Mouse (Mus musculus) liver, embryonic 13.5 days (tissue): ENCODE data around the gene Kdm3a. TPM values are rescaled to one million over a fixed set of nuclear protein-coding genes. Genes with fewer than 3 reads are reported as not detected.

ENCODE experiments used
- ATAC-seq: fragments of 200-750 bp; cut with Nextera tagmentation; 2 replicates; pipeline ENCODE4 v1.8.0; 2017; ENCODE audit warnings: low read depth, mild to moderate bottlenecking, moderate number of reproducible peaks, moderate library complexity
- DNase-seq: peaks from one replicate; pipeline ENCODE4 v3.0.0; 2022
- H3K27ac ChIP-seq: fragments of 300-500 bp; sonication (generic); 2 replicates; pipeline ENCODE4 v1.5.1; 2015; ENCODE audit warnings: moderate library complexity, mild to moderate bottlenecking, inconsistent platforms
- H3K27me3 ChIP-seq: fragments of 300-500 bp; sonication (generic); 2 replicates; pipeline ENCODE4 v1.6.1; 2015; ENCODE audit warnings: mild to moderate bottlenecking, inconsistent platforms
- H3K36me3 ChIP-seq: fragments of 300-500 bp; sonication (generic); 2 replicates; pipeline ENCODE4 v1.6.1; 2015; ENCODE audit warnings: mild to moderate bottlenecking, inconsistent platforms
- H3K4me1 ChIP-seq: fragments of 300-500 bp; sonication (generic); replicated peaks from 2 replicates; pipeline ENCODE4 v1.6.1; 2015; ENCODE audit warnings: inconsistent platforms
- H3K4me2 ChIP-seq: fragments of 300-500 bp; sonication (generic); 2 replicates; pipeline ENCODE4 v1.6.1; 2015; ENCODE audit warnings: inconsistent platforms, mild to moderate bottlenecking, moderate library complexity
- H3K4me3 ChIP-seq: fragments of 300-500 bp; sonication (generic); replicated peaks from 2 replicates; pipeline ENCODE4 v1.5.1; 2015; ENCODE audit warnings: mild to moderate bottlenecking, inconsistent platforms
- H3K9ac ChIP-seq: fragments of 300-500 bp; sonication (generic); 2 replicates; pipeline ENCODE4 v1.6.1; 2015; ENCODE audit warnings: mild to moderate bottlenecking, inconsistent platforms
- H3K9me3 ChIP-seq: fragments of 300-500 bp; sonication (generic); replicated peaks from 2 replicates; pipeline ENCODE4 v1.6.1; 2016; ENCODE audit warnings: inconsistent platforms
- WGBS: fragments of 180-500 bp; shearing (Covaris S2); methylation state at CpG from one replicate; pipeline ENCODE4 v1.1.7; 2015; ENCODE audit not compliant: insufficient replicate concordance; 5-methylcytosine and 5-hydroxymethylcytosine counted together
- polyA plus RNA-seq: library from polyadenylated mRNA; unstranded; fragments of >200 nt; fragmentation: Nextera tagmentation; extraction: Ambion mirVana; gene quantifications from 2 replicates; pipeline ENCODE4 v1.2.1, GENCODE M21; 2015

Kdm3a gene
- polyA plus RNA-seq, 1 experiment from 2014 or later: 10.5 TPM

DNA sequence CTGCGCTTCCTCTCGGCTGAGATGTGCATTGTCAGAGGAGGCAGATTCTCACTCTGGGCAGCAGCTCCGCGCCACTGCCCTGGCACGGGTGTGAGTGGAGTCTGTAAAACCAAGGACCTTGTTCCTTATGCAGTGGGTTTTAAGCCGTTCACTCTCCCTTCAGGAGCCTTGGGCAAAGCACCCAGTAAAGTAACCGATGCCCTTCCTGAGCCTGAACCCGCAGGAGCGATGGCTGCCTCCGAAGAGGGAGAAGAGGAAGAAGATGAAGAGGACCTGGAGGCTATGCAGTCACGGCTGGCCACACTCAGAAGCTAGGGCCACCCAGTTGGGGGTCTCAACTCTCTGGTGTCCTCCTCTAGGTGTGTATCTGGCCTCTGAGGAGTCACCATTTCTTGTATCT, 53.3 kb downstream of the Kdm3a start:
- 89% methylated on average over 11 of the region's 11 CpGs for WGBS
- no peaks in the 10 kb centered on the region for H3K27me3 ChIP-seq
- DNase-seq (no peak), ATAC-seq (no peak)
- no peak overlapping the region for H3K4me2 ChIP-seq
- H3K9ac ChIP-seq: no peak overlapping the region
- H3K36me3 ChIP-seq: peaks cover 37% of the 10 kb centered on the region
- H3K4me3 ChIP-seq: no peak overlapping the region
- no peak overlapping the region for H3K27ac ChIP-seq
- H3K4me1 ChIP-seq: peaks cover 20% of the 10 kb centered on the region
- no peaks in the 10 kb centered on the region for H3K9me3 ChIP-seq

DNA sequence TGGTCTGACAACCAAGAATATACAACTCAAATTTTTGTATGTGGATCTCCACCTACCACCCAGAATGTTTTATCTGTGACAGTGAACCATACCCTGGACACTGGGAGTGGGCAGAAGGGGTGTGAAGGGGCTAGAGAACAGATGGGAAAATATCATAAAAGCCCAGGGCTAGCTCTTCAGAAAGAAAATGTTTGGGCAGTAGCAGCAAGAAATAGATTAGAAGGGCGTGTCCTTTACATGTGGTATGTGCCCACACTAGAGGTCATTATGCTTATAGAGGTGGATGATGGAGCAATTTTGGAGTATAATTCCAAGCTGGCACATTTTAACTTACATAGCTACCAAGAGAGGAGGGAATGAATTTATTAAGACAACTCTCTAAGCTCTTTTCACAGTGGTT, 57.4 kb downstream of the Kdm3a start:
- DNase-seq (no peak), ATAC-seq (peak; percentile 75)
- 0 out of 2 replicates have a peak overlapping the region, but pooled peaks have one; percentile 8 for H3K4me2 ChIP-seq
- no peaks in the 10 kb centered on the region for H3K27me3 ChIP-seq
- peaks cover 26% of the 10 kb centered on the region for H3K4me1 ChIP-seq
- H3K4me3 ChIP-seq: no peak overlapping the region
- 64% methylated on average over 1 of the region's 1 CpGs for WGBS
- no peak overlapping the region for H3K9ac ChIP-seq
- peak overlapping the region; percentile 63 for H3K27ac ChIP-seq
- H3K9me3 ChIP-seq: no peaks in the 10 kb centered on the region
- peaks cover 42% of the 10 kb centered on the region for H3K36me3 ChIP-seq

DNA sequence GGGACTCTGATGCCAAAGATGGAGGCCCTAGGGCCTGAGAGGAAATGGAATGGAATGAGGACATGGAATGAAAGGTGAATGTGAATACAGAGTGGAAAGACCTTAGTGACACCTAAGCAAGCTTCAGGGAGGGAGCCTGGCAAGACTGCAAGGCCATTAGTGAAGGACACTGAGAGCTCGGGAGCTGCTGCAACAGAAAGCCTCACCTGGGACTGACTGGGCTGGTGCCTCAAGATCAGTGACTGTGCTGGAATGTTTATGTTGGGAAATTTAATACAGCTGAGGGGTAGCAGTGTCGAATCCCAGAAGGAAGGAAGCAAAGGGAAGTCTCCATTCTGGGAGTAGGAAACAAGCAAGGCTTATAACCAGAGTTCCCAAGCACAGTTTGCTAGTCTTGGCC, 63.8 kb downstream of the Kdm3a start:
- Histone ChIP-seq H3K9ac (no peak overlapping the region), H3K4me1 (peaks cover 2% of the 10 kb centered on the region; the same call in 1 of the 2 replicates), H3K36me3 (peaks cover 31% of the 10 kb centered on the region), H3K4me2 (no peak overlapping the region), H3K9me3 (no peaks in the 10 kb centered on the region), H3K4me3 (no peak overlapping the region), H3K27ac (no peak overlapping the region), H3K27me3 (no peaks in the 10 kb centered on the region)
- ATAC-seq (no peak), DNase-seq (no peak)
- 66% methylated on average over 2 of the region's 2 CpGs for WGBS

DNA sequence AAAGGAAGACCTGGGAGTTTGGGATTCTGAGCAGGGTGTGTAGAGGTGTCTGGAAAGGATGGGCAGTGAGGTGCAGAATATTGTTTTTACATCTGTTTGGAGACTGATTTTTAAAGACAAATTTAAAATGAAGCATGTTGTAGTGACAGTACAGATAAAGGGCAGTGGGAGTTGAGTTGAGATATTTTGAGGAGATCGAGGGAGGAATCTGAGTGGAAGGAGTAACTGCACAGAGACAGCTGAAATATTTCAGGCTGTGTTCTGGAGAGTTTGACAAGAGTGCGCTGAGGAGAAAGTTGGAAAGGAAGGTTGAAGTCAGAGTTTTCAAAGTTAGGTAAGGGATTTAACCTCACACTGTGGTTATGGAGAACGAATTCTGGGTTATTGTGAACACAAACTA, 64.2 kb downstream of the Kdm3a start:
- Histone ChIP-seq H3K36me3 (peaks cover 29% of the 10 kb centered on the region), H3K27me3 (no peaks in the 10 kb centered on the region), H3K27ac (no peak overlapping the region), H3K4me3 (no peak overlapping the region), H3K9me3 (no peaks in the 10 kb centered on the region), H3K4me2 (no peak overlapping the region), H3K4me1 (no peaks in the 10 kb centered on the region), H3K9ac (no peak overlapping the region)
- ATAC-seq (no peak), DNase-seq (no peak)
- WGBS: 80% methylated on average over 3 of the region's 3 CpGs

DNA sequence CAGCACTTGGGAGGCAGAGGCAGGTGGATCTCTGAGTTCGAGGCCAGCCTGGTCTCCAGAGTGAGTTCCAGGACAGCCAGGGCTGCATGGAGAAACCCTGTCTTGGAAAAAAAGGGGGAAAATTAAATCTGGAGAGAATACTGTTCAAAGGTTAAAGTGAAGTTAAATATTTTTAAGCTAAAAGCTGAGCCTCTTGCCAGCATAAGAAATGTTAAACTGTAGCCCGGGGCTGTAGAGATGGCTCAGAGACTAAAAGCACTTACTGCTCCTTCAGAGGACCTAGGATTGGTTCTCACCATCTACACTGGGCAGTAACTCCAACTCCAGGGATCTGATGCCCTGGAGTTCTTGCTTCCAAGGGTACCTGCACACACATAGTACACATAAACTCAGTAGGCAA, 76.0 kb downstream of the Kdm3a start:
- no peak overlapping the region for H3K4me2 ChIP-seq
- DNase-seq: no peak
- no peak for ATAC-seq
- peaks cover 3% of the 10 kb centered on the region; the same call in 1 of the 2 replicates for H3K4me1 ChIP-seq
- no peak overlapping the region for H3K4me3 ChIP-seq
- 84% methylated on average over 2 of the region's 2 CpGs for WGBS
- no peaks in the 10 kb centered on the region for H3K9me3 ChIP-seq
- H3K36me3 ChIP-seq: peaks cover 24% of the 10 kb centered on the region
- no peaks in the 10 kb centered on the region for H3K27me3 ChIP-seq
- H3K9ac ChIP-seq: no peak overlapping the region
- H3K27ac ChIP-seq: no peak overlapping the region

DNA sequence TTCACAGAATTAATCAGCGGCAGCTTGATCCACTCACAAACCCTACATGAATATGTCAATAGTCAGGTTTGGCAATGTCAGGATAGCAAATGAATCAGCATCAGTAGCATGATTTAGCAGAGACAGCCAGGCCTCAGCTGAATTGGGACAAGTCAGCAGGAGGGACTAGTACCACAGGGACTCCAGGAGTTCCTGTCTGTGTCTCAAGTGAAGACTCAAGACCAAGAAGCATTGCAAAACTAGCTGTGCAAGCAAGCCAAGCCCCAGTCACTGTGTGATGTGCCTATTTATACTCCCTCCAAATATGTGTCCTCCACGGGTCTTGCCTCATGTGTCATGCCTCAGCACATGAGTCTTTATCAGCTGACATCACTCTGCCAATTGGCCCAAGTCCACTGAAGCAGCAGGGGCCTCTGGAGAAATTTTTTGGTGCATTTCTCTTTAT, 77.3 kb downstream of the Kdm3a start:
- Histone ChIP-seq H3K4me1 (peaks cover 3% of the 10 kb centered on the region; the same call in 1 of the 2 replicates), H3K27ac (no peak overlapping the region; the same call in 1 of the 2 replicates), H3K9ac (no peak overlapping the region), H3K36me3 (peaks cover 18% of the 10 kb centered on the region), H3K27me3 (no peaks in the 10 kb centered on the region), H3K4me3 (no peak overlapping the region), H3K9me3 (no peaks in the 10 kb centered on the region), H3K4me2 (no peak overlapping the region)
- no peak for DNase-seq
- 62% methylated on average over 2 of the region's 2 CpGs for WGBS
- peak; percentile 68 for ATAC-seq

DNA sequence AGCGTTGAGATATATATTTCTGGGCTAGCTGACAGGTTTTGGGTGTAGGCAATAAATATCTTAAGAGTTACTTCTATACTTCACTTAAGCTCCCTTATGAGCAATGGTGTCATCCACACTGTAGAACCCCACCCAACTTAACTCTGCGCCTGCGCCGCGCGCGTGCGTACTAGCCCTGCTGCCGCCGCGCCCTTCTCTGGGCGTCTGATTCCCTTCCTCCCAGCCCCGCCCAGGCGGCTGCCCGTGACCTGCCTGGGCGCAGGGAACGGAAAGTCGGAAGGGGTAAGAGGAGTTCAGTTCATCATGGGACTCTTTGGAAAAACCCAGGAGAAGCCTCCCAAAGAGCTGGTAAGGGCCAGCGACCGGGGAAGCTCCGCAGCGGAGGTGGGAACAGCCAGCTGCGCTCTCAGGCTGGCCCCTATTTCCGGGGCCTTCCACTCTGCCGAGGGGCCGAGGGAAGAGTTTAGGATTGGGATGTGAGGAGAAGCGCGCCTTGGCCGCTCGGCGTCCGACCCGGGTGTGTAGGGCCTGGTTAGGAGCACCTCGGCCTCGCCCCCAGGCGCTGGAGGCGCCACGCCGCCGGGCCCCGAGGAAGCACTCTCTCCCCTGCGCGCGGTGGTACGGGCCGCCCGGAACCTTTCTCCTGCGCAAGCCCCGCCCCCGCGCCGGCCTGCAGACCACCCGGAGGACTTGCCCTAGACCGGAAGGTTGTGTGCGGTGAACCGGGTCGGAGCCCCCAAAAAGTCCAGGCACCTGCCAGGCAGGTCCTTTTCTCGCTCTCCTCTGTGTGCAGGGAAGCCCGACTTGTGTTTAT, 88.9 kb downstream of the Kdm3a start, which contains the start of gene Chmp3:
Gene Chmp3 (plus strand): TSS at position 112 of the 814 bp plus-strand sequence.
- Histone ChIP-seq H3K4me3 (peak within 1 kb of the TSS; percentile 90), H3K9ac (peak within 1 kb of the TSS; percentile 96), H3K27me3 (peaks cover 7% of the 10 kb centered on the region), H3K4me1 (peaks cover 19% of the 10 kb centered on the region), H3K27ac (peak within 1 kb of the TSS; percentile 97), H3K9me3 (no peaks in the 10 kb centered on the region), H3K4me2 (peak within 1 kb of the TSS; percentile 67), H3K36me3 (peaks cover 6% of the 10 kb centered on the region; the same call in 1 of the 2 replicates)
- ATAC-seq (peak; percentile 99), DNase-seq (peak; percentile 95)
- WGBS: under 1% methylated on average over 59 of the region's 59 CpGs

Other genes with a start within 250 kb of the Kdm3a start
- 5.6 and 6.2 TPM in 2 replicates for gene Rmnd5a, start 192.4 kb downstream of the Kdm3a start, polyA plus RNA-seq
- 5.4 and 6.9 TPM in 2 replicates for gene Rnf103, start 139.1 kb downstream of the Kdm3a start, polyA plus RNA-seq
- 35.6 and 43.2 TPM in 2 replicates for gene Chmp3, start 89.2 kb downstream of the Kdm3a start, polyA plus RNA-seq
- 3.6 and 4.2 TPM in 2 replicates for gene Reep1, start 74.6 kb upstream of the Kdm3a start, polyA plus RNA-seq
- gene Mrpl35, start 194.0 kb upstream of the Kdm3a start, polyA plus RNA-seq: 78.1 and 86.8 TPM in 2 replicates
- gene Immt, start 198.3 kb upstream of the Kdm3a start, polyA plus RNA-seq: 158 and 161 TPM in 2 replicates